Mouse (Mus musculus): ENCODE results near the gene Gm14412.
"Not testable (repeated sequence)": the region's sequence is repeated elsewhere in the genome, so short reads cannot be mapped to it uniquely, and the experiment has no call there.

DNA sequence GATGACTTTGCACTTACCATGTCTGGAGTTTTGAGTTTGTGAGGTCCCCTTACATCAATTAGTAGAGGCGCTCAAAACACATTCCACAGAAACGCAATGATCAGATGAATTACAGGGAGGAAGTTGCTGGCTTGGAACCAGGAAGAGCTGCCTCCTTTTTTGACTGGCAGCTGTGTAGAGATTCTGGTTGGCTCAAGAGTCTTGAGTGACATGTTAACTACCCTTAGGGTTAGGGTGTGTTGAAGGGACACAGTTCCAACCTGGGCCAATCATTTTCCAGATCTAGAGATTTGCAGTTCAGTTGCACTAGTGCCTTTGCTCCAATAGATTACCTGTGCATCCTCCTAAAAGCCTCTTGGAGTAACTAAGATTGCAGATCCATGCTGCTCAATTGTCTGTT, 51.9 kb downstream of the Gm14412 start:
- TF ChIP-seq CTCF, EP300 (IDR thresholded peaks at IDR 0.05; ENCODE audit: low read depth): not testable (repeated sequence)

Data from liver, embryonic 14.5 days (tissue).